Mouse (Mus musculus) liver (tissue): Measurements from ENCODE around the gene Tnfrsf26.
"Not testable (repeated sequence)": the region's sequence is repeated elsewhere in the genome, so short reads cannot be mapped to it uniquely, and the experiment has no call there.

Experiments used
- DNase-seq: peaks from one replicate; pipeline ENCODE4 v3.0.0-alpha.2; 2020; ENCODE audit warnings: mixed read lengths

Tnfrsf26 gene

GRCm38 (mm10) chr7:143628540-143628939, at the start of gene Tnfrsf26:
Tnfrsf26 (minus strand) TSS chr7:143628722.
- DNase-seq, result no peak

- DNase-seq, result no peak
Observed at GRCm38 (mm10) chr7:143666427-143667311, 38.1 kb upstream of the Tnfrsf26 start.

GRCm38 (mm10) chr7:143663470-143663869, 34.9 kb upstream of the Tnfrsf26 start:
- no peak for DNase-seq

GRCm38 (mm10) chr7:143660797-143661196, 32.3 kb upstream of the Tnfrsf26 start:
- DNase-seq, result no peak

GRCm38 (mm10) chr7:143649769-143650346, 21.3 kb upstream of the Tnfrsf26 start:
- DNase-seq, result not testable (repeated sequence)

- DNase-seq, result peak; percentile 80
Observed at GRCm38 (mm10) chr7:143649034-143649768, 20.7 kb upstream of the Tnfrsf26 start, which contains the start of gene Tnfrsf22. Tnfrsf22 (minus strand) TSS chr7:143649661.

- not testable (repeated sequence) for DNase-seq
Observed at GRCm38 (mm10) chr7:143643949-143644348, 15.4 kb upstream of the Tnfrsf26 start.

GRCm38 (mm10) chr7:143636674-143637073, 8.2 kb upstream of the Tnfrsf26 start:
- DNase-seq, result no peak

GRCm38 (mm10) chr7:143631503-143631902, 3.0 kb upstream of the Tnfrsf26 start:
- DNase-seq, result no peak

GRCm38 (mm10) chr7:143629501-143629900, 979 bp upstream of the Tnfrsf26 start:
- no peak for DNase-seq

GRCm38 (mm10) chr7:143627555-143628286, 801 bp downstream of the Tnfrsf26 start:
- no peak for DNase-seq

GRCm38 (mm10) chr7:143626178-143626577, 2.3 kb downstream of the Tnfrsf26 start:
- no peak for DNase-seq

GRCm38 (mm10) chr7:143625151-143625550, 3.4 kb downstream of the Tnfrsf26 start:
- no peak for DNase-seq

GRCm38 (mm10) chr7:143624561-143624960, 4.0 kb downstream of the Tnfrsf26 start:
- DNase-seq, result no peak

GRCm38 (mm10) chr7:143620951-143621350, 7.6 kb downstream of the Tnfrsf26 start:
- no peak for DNase-seq

- no peak for DNase-seq
Observed at GRCm38 (mm10) chr7:143614404-143615135, 14.0 kb downstream of the Tnfrsf26 start.

GRCm38 (mm10) chr7:143612215-143612614, 16.3 kb downstream of the Tnfrsf26 start:
- DNase-seq, result no peak

GRCm38 (mm10) chr7:143605321-143605720, 23.2 kb downstream of the Tnfrsf26 start:
- DNase-seq, result no peak

GRCm38 (mm10) chr7:143604889-143605288, 23.6 kb downstream of the Tnfrsf26 start:
- DNase-seq, result no peak

- DNase-seq, result no peak
Observed at GRCm38 (mm10) chr7:143601705-143602104, 26.8 kb downstream of the Tnfrsf26 start.

- peak; percentile 94 for DNase-seq
Observed at GRCm38 (mm10) chr7:143600231-143600740, 28.2 kb downstream of the Tnfrsf26 start.
